Mouse (Mus musculus) E14TG2a.4 (cell line): ENCODE measurements around the gene Man2a1.

Source experiments
- CTCF ChIP-seq: conservative IDR thresholded peaks from 2 replicates; pipeline ENCODE4 v1.5.1; 2014; ENCODE audit warnings: low read length
- NANOG ChIP-seq: IDR thresholded peaks from 2 replicates; pipeline ENCODE4 v1.6.1; 2014; ENCODE audit warnings: borderline replicate concordance, low read length, mixed read lengths
- POU5F1 ChIP-seq: IDR thresholded peaks from 2 replicates; pipeline ENCODE4 v1.6.1; 2014; ENCODE audit warnings: low read length, borderline replicate concordance

DNA sequence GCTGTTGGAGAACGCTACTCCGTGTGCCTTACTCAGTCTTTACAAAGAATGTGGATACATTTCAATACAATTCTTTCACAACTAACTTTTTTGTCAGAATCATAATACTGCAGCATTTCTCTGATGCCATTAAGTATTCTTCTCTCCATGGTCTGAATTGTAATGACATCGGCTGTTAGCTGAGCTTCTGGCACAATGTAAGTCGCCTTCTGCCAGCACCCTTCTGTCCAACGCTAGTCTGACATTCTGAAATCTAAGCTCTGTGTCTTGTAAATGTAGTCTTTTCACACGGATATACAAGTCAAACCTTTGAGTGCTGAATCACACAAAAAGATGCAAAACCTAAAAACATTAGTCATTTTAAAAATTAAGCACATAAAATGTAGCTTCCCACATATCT is 138.6 kb downstream of the Man2a1 start:
- TF ChIP-seq CTCF = no peak
- TF ChIP-seq NANOG = no peak
- no peak for TF ChIP-seq POU5F1
